Mouse (Mus musculus) forebrain, embryonic 14.5 days (tissue): ENCODE results near the gene Cdiptos. TPM values are rescaled to one million over a fixed set of nuclear protein-coding genes. Genes with fewer than 3 reads are reported as not detected.

Experiments
- ATAC-seq: fragments of 200-750 bp; cut with Nextera tagmentation; 2 replicates; pipeline ENCODE4 v1.8.0; 2017; ENCODE audit warnings: mild to moderate bottlenecking, moderate library complexity
- DNase-seq: peaks from one replicate; pipeline ENCODE4 v3.0.0-alpha.2; 2015; ENCODE audit warnings: low spot score
- H3K27ac ChIP-seq: fragments of 300-500 bp; sonication (generic); 2 replicates; pipeline ENCODE4 v1.5.1; 2014; ENCODE audit warnings: low read depth, mild to moderate bottlenecking, control low read depth, low read length, moderate library complexity
- H3K27me3 ChIP-seq: fragments of 300-500 bp; sonication (generic); replicated peaks from 2 replicates; pipeline ENCODE4 v1.6.1; 2014; ENCODE audit warnings: low read length, control low read depth, mixed read lengths; ENCODE audit not compliant: control insufficient read depth, insufficient read depth
- H3K36me3 ChIP-seq: fragments of 300-500 bp; sonication (generic); 2 replicates; pipeline ENCODE4 v1.6.1; 2014; ENCODE audit warnings: low read length, control low read depth; ENCODE audit not compliant: control insufficient read depth, insufficient read depth
- H3K4me1 ChIP-seq: fragments of 300-500 bp; sonication (generic); 2 replicates; pipeline ENCODE4 v1.6.1; 2014; ENCODE audit warnings: antibody characterized with exemption, low read length, control low read depth; ENCODE audit not compliant: control insufficient read depth, insufficient read depth
- H3K4me2 ChIP-seq: fragments of 300-500 bp; sonication (generic); 2 replicates; pipeline ENCODE4 v1.6.1; 2014; ENCODE audit warnings: mild to moderate bottlenecking, control low read depth, low read length
- H3K4me3 ChIP-seq: fragments of 300-500 bp; sonication (generic); 2 replicates; pipeline ENCODE4 v1.5.1; 2014; ENCODE audit warnings: low read depth, low read length, control low read depth
- H3K9ac ChIP-seq: fragments of 300-500 bp; sonication (generic); 2 replicates; pipeline ENCODE4 v1.6.1; 2014; ENCODE audit warnings: mild to moderate bottlenecking, low read length, control low read depth, moderate library complexity
- H3K9me3 ChIP-seq: fragments of 300-500 bp; sonication (generic); replicated peaks from 2 replicates; pipeline ENCODE4 v1.6.1; 2016; ENCODE audit warnings: low read length, control low read depth, mixed read lengths; ENCODE audit not compliant: control insufficient read depth
- WGBS: fragments of 180-500 bp; shearing (Covaris S2); extraction: QIAGEN DNeasy Blood & Tissue Kit; methylation state at CpG from one replicate; pipeline ENCODE4 v1.1.7; 2014; 5-methylcytosine and 5-hydroxymethylcytosine counted together
- polyA plus RNA-seq: library from polyadenylated mRNA; unstranded; fragments of >200 nt; fragmentation: Nextera tagmentation; extraction: Ambion mirVana; gene quantifications from 2 replicates; pipeline ENCODE4 v1.2.1, GENCODE M21; 2014

Cdiptos gene
- polyA plus RNA-seq, 1 experiment from 2014 or later = 1.0 TPM

- Histone ChIP-seq H3K36me3 (peaks cover 13% of the 10 kb centered on the region), H3K9ac (no peak overlapping the region), H3K4me2 (no peak overlapping the region), H3K4me3 (no peak overlapping the region), H3K27ac (peak overlapping the region; percentile 88), H3K27me3 (no peaks in the 10 kb centered on the region), H3K4me1 (no peaks in the 10 kb centered on the region), H3K9me3 (no peaks in the 10 kb centered on the region)
- DNase-seq (peak; percentile 84), ATAC-seq (peak; percentile 90)
- WGBS = 66% methylated on average over 9 of the region's 9 CpGs
Observed at GRCm38 (mm10) chr7:127008239-127009019, 32.5 kb upstream of the Cdiptos start.

DNA sequence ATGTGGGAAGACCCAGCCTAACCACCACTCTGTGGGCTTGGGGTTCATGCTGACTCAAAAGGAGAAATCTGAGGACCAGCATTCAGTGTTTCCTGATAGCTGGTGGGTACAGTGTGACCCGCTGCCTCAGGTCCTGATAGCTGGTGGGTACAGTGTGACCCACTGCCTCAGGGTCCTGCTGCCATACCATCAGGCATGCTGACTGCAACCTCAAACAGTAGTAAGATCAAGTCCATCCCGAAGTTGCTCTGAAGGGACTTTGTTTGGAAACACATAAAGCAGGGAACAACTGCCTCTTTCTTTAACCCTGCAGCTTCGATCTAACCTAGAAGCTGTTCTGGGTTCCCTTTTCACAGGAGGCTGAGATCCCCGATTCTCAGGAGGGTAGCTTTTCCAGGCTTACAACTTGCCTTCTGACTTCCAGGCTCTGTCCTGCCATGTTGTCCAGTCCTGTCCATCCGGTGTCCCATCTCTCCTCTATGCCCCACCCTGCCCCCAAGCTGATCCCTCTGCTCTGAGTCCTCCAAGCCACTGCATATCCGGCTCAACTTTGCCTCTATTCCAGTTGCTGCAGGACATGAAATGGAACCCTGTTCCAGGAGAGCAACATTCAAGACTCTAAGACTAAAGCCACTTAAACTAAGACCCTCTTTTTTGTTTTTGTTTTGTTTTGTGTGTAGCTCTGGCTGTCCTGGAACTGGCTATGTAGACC, 31.6 kb upstream of the Cdiptos start:
- H3K27me3 ChIP-seq = no peaks in the 10 kb centered on the region
- no peak overlapping the region for H3K9ac ChIP-seq
- ATAC-seq (no peak), DNase-seq (no peak)
- WGBS = 85% methylated on average over 6 of the region's 6 CpGs
- no peak overlapping the region for H3K4me2 ChIP-seq
- peaks cover 3% of the 10 kb centered on the region; the same call in 1 of the 2 replicates for H3K36me3 ChIP-seq
- H3K27ac ChIP-seq = peak overlapping the region; percentile 88; the same call in 1 of the 2 replicates
- H3K9me3 ChIP-seq = no peaks in the 10 kb centered on the region
- H3K4me1 ChIP-seq = no peaks in the 10 kb centered on the region
- H3K4me3 ChIP-seq = no peak overlapping the region

- Histone ChIP-seq H3K27ac (no peak overlapping the region), H3K9ac (no peak overlapping the region), H3K27me3 (no peaks in the 10 kb centered on the region), H3K4me1 (no peaks in the 10 kb centered on the region), H3K4me2 (no peak overlapping the region), H3K9me3 (no peaks in the 10 kb centered on the region), H3K4me3 (no peak overlapping the region), H3K36me3 (no peaks in the 10 kb centered on the region)
- WGBS = 83% methylated on average over 4 of the region's 4 CpGs
- ATAC-seq (no peak), DNase-seq (no peak)
Observed at GRCm38 (mm10) chr7:127004122-127004875, 28.4 kb upstream of the Cdiptos start.

DNA sequence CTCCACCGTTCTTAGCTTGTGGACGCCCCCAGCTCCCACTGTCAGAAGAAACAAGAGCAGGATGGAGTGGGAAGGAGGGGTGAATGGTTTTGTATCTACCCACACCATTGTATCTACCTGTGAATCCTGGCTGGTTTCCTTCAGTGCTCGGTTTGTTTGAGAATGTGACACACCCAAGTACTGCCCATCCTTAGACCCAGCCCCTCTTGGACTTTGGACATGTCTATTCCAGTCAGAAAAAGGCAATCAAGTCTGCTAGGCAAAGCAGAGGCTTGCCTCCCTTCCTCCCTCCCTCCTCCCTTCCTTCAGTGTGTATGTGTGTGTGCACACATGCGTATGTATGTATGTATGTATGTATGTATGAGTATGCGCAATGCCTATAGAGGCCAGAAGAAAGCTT, 27.7 kb upstream of the Cdiptos start:
- Histone ChIP-seq H3K9ac (no peak overlapping the region), H3K9me3 (no peaks in the 10 kb centered on the region), H3K27me3 (no peaks in the 10 kb centered on the region), H3K27ac (no peak overlapping the region), H3K4me2 (no peak overlapping the region), H3K36me3 (no peaks in the 10 kb centered on the region), H3K4me3 (no peak overlapping the region), H3K4me1 (no peaks in the 10 kb centered on the region)
- ATAC-seq (no peak), DNase-seq (no peak)
- 91% methylated on average over 5 of the region's 5 CpGs for WGBS

GRCm38 (mm10) chr7:126999568-126999967, 23.7 kb upstream of the Cdiptos start:
- Histone ChIP-seq H3K9me3 (no peaks in the 10 kb centered on the region), H3K4me3 (no peak overlapping the region), H3K4me1 (no peaks in the 10 kb centered on the region), H3K9ac (no peak overlapping the region), H3K4me2 (no peak overlapping the region), H3K36me3 (no peaks in the 10 kb centered on the region), H3K27me3 (no peaks in the 10 kb centered on the region), H3K27ac (no peak overlapping the region)
- 89% methylated on average over 10 of the region's 10 CpGs for WGBS
- DNase-seq (no peak), ATAC-seq (no peak)

GRCm38 (mm10) chr7:126996449-126996848, 20.6 kb upstream of the Cdiptos start:
- Histone ChIP-seq H3K4me3 (no peak overlapping the region), H3K36me3 (no peaks in the 10 kb centered on the region), H3K27ac (no peak overlapping the region), H3K9ac (no peak overlapping the region), H3K4me2 (no peak overlapping the region), H3K9me3 (no peaks in the 10 kb centered on the region), H3K4me1 (no peaks in the 10 kb centered on the region), H3K27me3 (no peaks in the 10 kb centered on the region)
- WGBS = 80% methylated on average over 4 of the region's 4 CpGs
- no peak for ATAC-seq
- DNase-seq = no peak

GRCm38 (mm10) chr7:126988816-126989215, 12.9 kb upstream of the Cdiptos start:
- no peak for DNase-seq
- no peak for ATAC-seq
- WGBS = 65% methylated on average over 8 of the region's 8 CpGs
- Histone ChIP-seq H3K4me2 (no peak overlapping the region), H3K27me3 (no peaks in the 10 kb centered on the region), H3K9ac (no peak overlapping the region), H3K4me1 (no peaks in the 10 kb centered on the region), H3K9me3 (no peaks in the 10 kb centered on the region), H3K27ac (no peak overlapping the region), H3K36me3 (no peaks in the 10 kb centered on the region), H3K4me3 (no peak overlapping the region)

- no peaks in the 10 kb centered on the region for H3K36me3 ChIP-seq
- DNase-seq (peak; percentile 13), ATAC-seq (no peak)
- 42% methylated on average over 9 of the region's 9 CpGs for WGBS
- H3K9ac ChIP-seq = no peak overlapping the region
- H3K4me2 ChIP-seq = no peak overlapping the region
- H3K27ac ChIP-seq = no peak overlapping the region
- H3K4me3 ChIP-seq = no peak overlapping the region
- H3K4me1 ChIP-seq = no peaks in the 10 kb centered on the region
- H3K9me3 ChIP-seq = no peaks in the 10 kb centered on the region
- H3K27me3 ChIP-seq = no peaks in the 10 kb centered on the region
Observed at GRCm38 (mm10) chr7:126986319-126986718, 10.4 kb upstream of the Cdiptos start.
